Mouse (Mus musculus) kidney, adult 2 months (tissue): ENCODE results near the gene Dnajc4. TPM values are rescaled to one million over a fixed set of nuclear protein-coding genes. Genes with fewer than 3 reads are reported as not detected.
"Not testable (repeated sequence)": the region's sequence is repeated elsewhere in the genome, so short reads cannot be mapped to it uniquely, and the experiment has no call there.

Experiments used
- DNase-seq: peaks from one replicate; pipeline ENCODE4 v3.0.0; 2021
- H3K27ac ChIP-seq: fragments of 200-500 bp; 2 replicates; pipeline ENCODE4 v1.5.1; 2012; ENCODE audit warnings: low read depth, low read length, control low read depth, inconsistent platforms; ENCODE audit not compliant: insufficient read depth
- H3K27me3 ChIP-seq: fragments of 200-500 bp; replicated peaks from 2 replicates; pipeline ENCODE4 v1.6.1; 2012; ENCODE audit warnings: mild to moderate bottlenecking, moderate library complexity, low read length, inconsistent platforms; ENCODE audit not compliant: control insufficient read depth, insufficient read depth
- H3K36me3 ChIP-seq: fragments of 200-500 bp; 2 replicates; pipeline ENCODE4 v1.6.1; 2012; ENCODE audit warnings: mild to moderate bottlenecking, moderate library complexity, low read length, inconsistent platforms; ENCODE audit not compliant: control insufficient read depth, insufficient read depth
- H3K4me1 ChIP-seq: fragments of 200-500 bp; 2 replicates; pipeline ENCODE4 v1.6.1; 2011; ENCODE audit warnings: low read length; ENCODE audit not compliant: control insufficient read depth, insufficient read depth
- H3K4me3 ChIP-seq: fragments of 200-500 bp; 2 replicates; pipeline ENCODE4 v1.5.1; 2011; ENCODE audit warnings: mild to moderate bottlenecking, low read depth, low read length, control low read depth; ENCODE audit not compliant: insufficient read depth
- CTCF ChIP-seq: fragments of 200-500 bp; conservative IDR thresholded peaks from 2 replicates; pipeline ENCODE4 v1.5.1; 2011; ENCODE audit warnings: low read depth, mild to moderate bottlenecking, control low read depth, low read length, moderate library complexity, mixed read lengths; ENCODE audit not compliant: insufficient read depth, insufficient read length
- POLR2A ChIP-seq: fragments of 200-500 bp; IDR thresholded peaks from one replicate; pipeline ENCODE4 v1.6.1; 2011; ENCODE audit warnings: low read depth, low read length, control low read depth
- WGBS: fragments of 180-500 bp; shearing (Covaris S2); methylation state at CpG from one replicate; pipeline ENCODE4 v1.1.7; 2018; 5-methylcytosine and 5-hydroxymethylcytosine counted together
- polyA plus RNA-seq: library from polyadenylated mRNA; depleted of rRNA; stranded (reverse); fragments of >200 nt; gene quantifications from 2 replicates; pipeline ENCODE4 v1.2.3, GENCODE M21; 2012

The Dnajc4 gene
- polyA plus RNA-seq, 1 experiment: 50.1 TPM

DNA sequence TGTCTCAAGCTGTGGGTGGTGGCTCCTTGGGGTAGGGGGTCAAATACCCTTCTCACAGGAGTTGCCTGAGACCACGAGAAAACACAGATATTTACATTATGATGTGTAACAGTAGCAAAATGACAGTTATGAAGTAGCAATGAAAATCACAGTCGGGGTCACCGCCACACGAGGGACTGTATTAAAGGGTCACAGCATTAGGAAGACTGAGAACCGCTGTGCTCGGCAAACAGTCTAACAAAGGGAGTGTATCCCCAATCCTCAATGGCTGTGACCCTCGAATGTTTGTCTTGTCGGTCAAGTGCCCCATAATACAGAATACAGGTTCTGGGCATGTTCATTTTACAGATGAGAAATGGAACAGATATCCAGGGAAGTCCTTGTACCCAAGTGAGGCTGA lies 1.6 kb upstream of the Dnajc4 start:
- H3K27me3 ChIP-seq: no peaks in the 10 kb centered on the region
- TF ChIP-seq CTCF (no peak), POLR2A (no peak)
- H3K4me3 ChIP-seq: no peak overlapping the region
- no peak overlapping the region for H3K27ac ChIP-seq
- DNase-seq: no peak
- WGBS: 87% methylated on average over 8 of the region's 8 CpGs
- no peaks in the 10 kb centered on the region for H3K36me3 ChIP-seq
- peaks cover 4% of the 10 kb centered on the region; the same call in 1 of the 2 replicates for H3K4me1 ChIP-seq

DNA sequence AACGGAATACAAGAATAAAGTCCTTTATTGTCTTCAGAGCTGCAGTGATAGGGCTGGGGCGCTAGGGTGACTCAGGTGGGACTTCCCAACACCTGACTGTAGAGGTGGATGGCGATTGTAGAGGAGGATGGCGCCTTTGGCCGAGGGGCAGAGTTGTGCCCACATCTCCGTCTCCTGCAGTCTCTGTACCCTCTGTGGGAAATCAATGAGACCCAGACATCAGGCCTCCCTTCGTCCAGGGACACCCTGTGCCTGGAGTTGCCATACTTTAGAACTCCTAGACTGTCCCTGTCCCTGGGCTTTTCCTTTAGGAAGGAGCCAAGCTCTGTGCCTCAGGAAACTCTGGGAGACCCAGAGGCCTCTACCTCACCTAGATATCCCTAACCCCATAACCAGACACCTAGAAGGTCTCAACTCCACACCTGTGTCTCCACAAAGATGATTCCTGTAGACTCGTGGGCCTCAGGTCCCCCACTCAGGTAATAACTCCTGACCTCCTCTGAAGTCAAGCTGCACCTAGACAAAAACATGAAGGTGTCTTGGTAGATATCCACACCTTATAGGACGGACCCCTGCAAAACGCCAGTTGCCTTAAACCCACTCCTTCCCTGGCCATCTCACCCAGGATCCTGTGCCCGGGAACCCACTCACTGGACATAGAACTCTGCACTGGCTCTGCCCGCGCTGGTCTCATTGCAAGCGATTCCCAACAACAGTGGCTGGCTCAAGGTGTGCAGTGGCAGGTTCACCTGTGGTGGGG lies 819 bp upstream of the Dnajc4 start:
- 66% methylated on average over 14 of the region's 14 CpGs for WGBS
- no peaks in the 10 kb centered on the region for H3K27me3 ChIP-seq
- H3K4me3 ChIP-seq: peak overlapping the region; percentile 39
- TF ChIP-seq CTCF: no peak
- TF ChIP-seq POLR2A: no peak
- peak; percentile 1 for DNase-seq
- no peaks in the 10 kb centered on the region for H3K36me3 ChIP-seq
- H3K4me1 ChIP-seq: peaks cover 4% of the 10 kb centered on the region; the same call in 1 of the 2 replicates
- H3K27ac ChIP-seq: peak overlapping the region; percentile 18

DNA sequence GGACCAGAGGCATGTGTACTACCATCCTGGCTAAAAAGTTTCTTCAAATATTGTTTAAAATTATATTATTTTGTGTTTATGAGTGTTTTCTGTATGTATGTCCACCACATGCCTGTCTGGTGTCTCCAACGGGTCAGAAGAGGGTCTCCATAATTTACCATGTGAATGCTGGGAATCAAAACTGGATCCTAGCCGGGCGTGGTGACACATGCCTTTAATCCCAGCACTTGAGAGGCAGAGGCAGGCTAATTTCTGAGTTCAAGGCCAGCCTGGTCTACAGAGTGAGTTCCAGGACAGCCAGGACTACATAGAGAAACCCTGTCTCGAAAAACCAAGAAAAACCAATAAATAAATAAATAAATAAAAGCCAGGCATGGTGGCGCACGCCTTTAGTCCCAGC lies 1.2 kb downstream of the Dnajc4 start:
- WGBS: 94% methylated on average over 6 of the region's 6 CpGs

DNA sequence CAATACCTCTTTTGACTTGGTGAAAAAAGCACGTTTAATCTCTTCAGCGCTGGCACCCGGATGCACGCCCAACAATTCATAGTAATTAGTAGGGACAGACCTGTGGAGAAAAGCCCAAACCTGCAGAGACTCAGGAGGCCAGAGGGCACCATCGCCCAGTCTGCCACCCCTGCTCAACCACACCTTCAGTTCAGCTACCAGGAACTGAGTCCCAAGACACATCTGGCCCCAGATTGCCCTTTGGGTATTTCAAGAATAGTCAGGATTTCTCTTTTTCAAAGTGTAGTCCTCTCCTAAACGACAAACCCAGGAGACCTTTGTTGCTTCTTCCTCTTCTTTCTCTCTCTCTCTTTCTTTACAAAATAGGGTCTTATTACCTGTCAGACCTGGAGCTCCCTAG lies 1.7 kb downstream of the Dnajc4 start:
- H3K27ac ChIP-seq: no peak overlapping the region
- H3K36me3 ChIP-seq: no peaks in the 10 kb centered on the region
- WGBS: 89% methylated on average over 6 of the region's 6 CpGs
- TF ChIP-seq CTCF (no peak), POLR2A (no peak)
- no peaks in the 10 kb centered on the region for H3K27me3 ChIP-seq
- peaks cover 7% of the 10 kb centered on the region; the same call in 1 of the 2 replicates for H3K4me1 ChIP-seq
- DNase-seq: no peak
- no peak overlapping the region for H3K4me3 ChIP-seq

More for the DNA sequence above, 1.2 kb downstream of the Dnajc4 start:
- not testable (repeated sequence) for H3K27me3 ChIP-seq, H3K4me3 ChIP-seq, DNase-seq, H3K4me1 ChIP-seq, H3K27ac ChIP-seq, H3K36me3 ChIP-seq

DNA sequence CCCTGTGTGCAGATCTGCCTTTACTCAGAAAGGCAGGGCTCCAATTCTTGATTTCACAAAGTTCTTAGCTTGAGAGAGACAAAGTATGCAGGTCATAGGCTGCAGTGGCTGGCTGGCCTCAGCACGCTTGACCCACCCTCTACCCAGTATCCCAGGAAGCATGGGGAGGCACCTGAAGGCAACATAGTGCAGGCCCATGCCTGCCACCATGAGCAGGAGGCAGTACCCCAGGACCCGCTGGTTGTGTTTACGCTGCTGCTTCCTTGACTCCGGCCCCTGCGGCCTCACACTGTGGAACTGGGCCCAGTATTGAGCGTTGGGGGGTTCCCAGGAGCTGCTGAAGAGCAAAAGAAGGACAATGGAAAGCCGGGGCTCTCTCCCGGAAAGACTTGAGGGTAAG lies 3.1 kb downstream of the Dnajc4 start:
- no peak for TF ChIP-seq POLR2A
- no peak for TF ChIP-seq CTCF

DNA sequence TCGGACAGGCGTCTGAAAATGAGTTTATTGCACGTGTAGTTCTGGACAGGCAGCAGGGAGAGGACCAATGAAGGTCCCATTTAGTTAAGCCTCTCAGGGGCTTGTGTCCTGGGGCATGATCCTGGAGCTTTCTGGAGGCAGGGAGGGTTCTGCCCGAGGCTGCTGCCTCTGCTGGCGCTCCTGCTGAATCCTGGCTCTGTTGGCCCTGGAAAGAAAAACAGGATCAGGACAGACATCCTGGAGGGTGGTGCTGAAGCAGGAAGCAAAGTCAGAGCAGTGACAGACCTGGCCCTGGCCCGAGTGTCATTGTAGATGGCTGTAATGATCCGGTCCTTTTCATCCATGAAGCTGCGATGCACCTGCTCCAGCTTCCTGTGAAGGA lies 4.5 kb downstream of the Dnajc4 start:
- DNase-seq: no peak
- Histone ChIP-seq H3K4me3 (peak overlapping the region; percentile 72), H3K27me3 (no peaks in the 10 kb centered on the region), H3K36me3 (no peaks in the 10 kb centered on the region), H3K27ac (peak overlapping the region; percentile 57; the same call in 1 of the 2 replicates), H3K4me1 (peaks cover 7% of the 10 kb centered on the region; the same call in 1 of the 2 replicates)
- WGBS: 2% methylated on average over 8 of the region's 8 CpGs
- no peak for TF ChIP-seq POLR2A
- no peak for TF ChIP-seq CTCF

More for the DNA sequence above, 3.1 kb downstream of the Dnajc4 start:
- Histone ChIP-seq H3K36me3 (no peaks in the 10 kb centered on the region), H3K4me3 (no peak overlapping the region), H3K27me3 (no peaks in the 10 kb centered on the region), H3K4me1 (peaks cover 7% of the 10 kb centered on the region; the same call in 1 of the 2 replicates), H3K27ac (no peak overlapping the region)
- 92% methylated on average over 8 of the region's 8 CpGs for WGBS
- DNase-seq: no peak

GRCm38 (mm10) chr19:6987061-6987903 lies 5.1 kb downstream of the Dnajc4 start, which contains the start of gene Vegfb:
Gene Vegfb, minus strand, starts transcription at chr19:6987651.
- H3K27me3 ChIP-seq: no peaks in the 10 kb centered on the region
- peak within 1 kb of the TSS; percentile 66 for H3K27ac ChIP-seq
- H3K4me1 ChIP-seq: peaks cover 7% of the 10 kb centered on the region; the same call in 1 of the 2 replicates
- peak; percentile 76 for DNase-seq
- WGBS: 1% methylated on average over 82 of the region's 85 CpGs
- H3K4me3 ChIP-seq: peak within 1 kb of the TSS; percentile 72
- H3K36me3 ChIP-seq: no peaks in the 10 kb centered on the region
- no peak for TF ChIP-seq POLR2A
- TF ChIP-seq CTCF: no peak
